Mouse (Mus musculus): ENCODE results near the gene Gm11007. TPM values are rescaled to one million over a fixed set of nuclear protein-coding genes. Genes with fewer than 3 reads are reported as not detected.
"Not testable (repeated sequence)": the region's sequence is repeated elsewhere in the genome, so short reads cannot be mapped to it uniquely, and the experiment has no call there.

The Gm11007 gene
- total RNA-seq (2012; rRNA removed) (not detected in 2 replicates), polyA plus RNA-seq (2012; ENCODE audit: insufficient read depth in 1 of 2, insufficient read length in 2 of 2, low read depth in 1 of 2, low replicate concordance in 2 of 2, missing spikeins in 1 of 2) (100 to 1,000 TPM in 1 of 2 experiments, not detected in 1; 469 TPM)

DNA sequence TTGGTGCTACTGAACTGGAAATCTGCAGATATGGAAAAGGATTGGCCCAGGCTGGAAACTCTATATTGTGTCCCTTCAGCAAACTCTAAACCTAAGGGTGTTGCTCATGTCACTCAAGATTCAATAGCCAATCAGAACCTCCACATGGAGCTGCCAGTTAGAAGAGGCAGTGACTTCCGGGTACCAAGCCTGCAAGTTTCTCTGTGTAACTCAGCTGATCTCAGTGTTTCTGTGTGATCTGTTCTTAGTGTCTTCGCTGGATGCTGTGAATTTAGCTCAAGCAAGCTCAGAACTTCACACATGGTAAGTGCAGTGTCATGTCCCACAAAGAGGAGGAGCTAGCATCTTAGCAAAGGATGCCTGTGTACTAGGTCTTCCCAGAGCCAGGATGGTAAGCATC is at the start of gene Gm11007:
TSS of gene Gm11007 (plus strand) at position 301 of the 400 bp plus-strand sequence.
- not testable (repeated sequence) for H3K36me3 ChIP-seq (ENCODE audit: control insufficient read depth in 1 of 2, insufficient read depth in 2 of 2, low read length in 2 of 2); H3K27me3 ChIP-seq (ENCODE audit: control insufficient read depth in 1 of 2, insufficient read depth in 2 of 2, low read length in 2 of 2); H3K9me3 ChIP-seq (replicated peaks; ENCODE audit: insufficient read depth, low read length); H3K9ac ChIP-seq (ENCODE audit: control insufficient read depth, low read depth, low read length, poor library complexity, severe bottlenecking); H3K79me2 ChIP-seq (ENCODE audit: control insufficient read depth, insufficient read depth, low read length, poor library complexity); H3K4me3 ChIP-seq (ENCODE audit: control insufficient read depth in 1 of 2, insufficient read depth in 1 of 2, low read depth in 2 of 2, low read length in 2 of 2); DNase-seq (ENCODE audit: low read depth, low spot score); H3K27ac ChIP-seq (ENCODE audit: control insufficient read depth, low read depth, low read length); H3K4me1 ChIP-seq (ENCODE audit: control insufficient read depth in 1 of 2, insufficient read depth in 2 of 2, low read length in 2 of 2)

Other genes with a start within 250 kb of the Gm11007 start
- 4.5 and 5.2 TPM in 2 replicates for gene Gm4724, start 208.2 kb upstream of the Gm11007 start, total RNA-seq (2012; rRNA removed)
- 1 to 10 TPM in 1 of 2 experiments, not detected in 1; 4.3 TPM for gene Gm4724, start 208.2 kb upstream of the Gm11007 start, polyA plus RNA-seq (2012; ENCODE audit: insufficient read depth in 1 of 2, insufficient read length in 2 of 2, low read depth in 1 of 2, low replicate concordance in 2 of 2, missing spikeins in 1 of 2)
- gene Zfp965, start 174.0 kb upstream of the Gm11007 start, total RNA-seq (2012; rRNA removed), result 2.5 and 3.4 TPM in 2 replicates
- gene Zfp965, start 174.0 kb upstream of the Gm11007 start, polyA plus RNA-seq (2012; ENCODE audit: insufficient read depth in 1 of 2, insufficient read length in 2 of 2, low read depth in 1 of 2, low replicate concordance in 2 of 2, missing spikeins in 1 of 2), result 100 to 1,000 TPM in 1 of 2 experiments, 1 to 10 TPM in 1; 6.9 to 400 TPM
- gene Zfp969, start 59.7 kb downstream of the Gm11007 start, total RNA-seq (2012; rRNA removed), result not detected in 2 replicates
- gene Zfp969, start 59.7 kb downstream of the Gm11007 start, polyA plus RNA-seq (2012; ENCODE audit: insufficient read depth in 1 of 2, insufficient read length in 2 of 2, low read depth in 1 of 2, low replicate concordance in 2 of 2, missing spikeins in 1 of 2), result 100 to 1,000 TPM in 1 of 2 experiments, not detected in 1; 400 TPM
- not detected in 2 replicates for gene Gm2007, start 97.6 kb downstream of the Gm11007 start, total RNA-seq (2012; rRNA removed)
- 100 to 1,000 TPM in 1 of 2 experiments, not detected in 1; 469 TPM for gene Gm2007, start 97.6 kb downstream of the Gm11007 start, polyA plus RNA-seq (2012; ENCODE audit: insufficient read depth in 1 of 2, insufficient read length in 2 of 2, low read depth in 1 of 2, low replicate concordance in 2 of 2, missing spikeins in 1 of 2)
- gene Gm14288, start 157.1 kb downstream of the Gm11007 start, total RNA-seq (2012; rRNA removed), result 0.49 and 0.92 TPM in 2 replicates
- gene Gm14288, start 157.1 kb downstream of the Gm11007 start, polyA plus RNA-seq (2012; ENCODE audit: insufficient read depth in 1 of 2, insufficient read length in 2 of 2, low read depth in 1 of 2, low replicate concordance in 2 of 2, missing spikeins in 1 of 2), result 10 to 100 TPM in 1 of 2 experiments, not detected in 1; 49.3 TPM
- gene Gm6710, start 225.2 kb downstream of the Gm11007 start, total RNA-seq (2012; rRNA removed), result 2.6 and 3.2 TPM in 2 replicates
- gene Gm6710, start 225.2 kb downstream of the Gm11007 start, polyA plus RNA-seq (2012; ENCODE audit: insufficient read depth in 1 of 2, insufficient read length in 2 of 2, low read depth in 1 of 2, low replicate concordance in 2 of 2, missing spikeins in 1 of 2), result 100 to 1,000 TPM in 1 of 2 experiments, 1 to 10 TPM in 1; 1.5 to 297 TPM